Comparison of ENCODE assay signal across 15 mouse cellular contexts in the genomic region with DNA sequence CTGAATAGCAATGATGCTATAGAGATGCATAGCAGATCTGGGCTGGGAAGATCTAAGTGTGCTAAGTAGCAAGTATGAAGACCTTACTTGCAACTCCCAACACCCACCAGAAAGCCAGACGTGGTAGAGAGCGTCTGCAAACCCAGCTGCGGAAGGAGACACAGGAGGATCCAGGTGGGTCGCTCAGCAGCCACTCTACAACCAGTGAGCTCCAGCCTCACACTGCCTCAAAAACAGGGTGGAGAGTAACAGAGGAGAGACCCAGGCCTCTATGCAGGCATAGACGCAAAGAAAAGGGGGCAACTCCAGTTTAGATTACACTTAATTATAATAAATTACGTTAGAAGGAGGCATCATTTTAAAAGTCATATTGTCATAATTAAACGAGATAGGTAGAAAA.
DNase-seq lines count a peak whose midpoint lies in the region; ATAC-seq and TF ChIP-seq lines count a peak whose summit lies in the region.
"Had no signal": no experiment of that assay in that cellular context is flagged by ENCODE, and none has a peak within 500 bp of the region (broad histone marks: within the 10 kb centered on the region; RNA-seq: fewer than 3 reads in every experiment).

No protein-coding gene starts in this region.

- H3K4me1 ChIP-seq in hindbrain, embryonic 12.5 days = no peaks in the 10 kb centered on the region
- no peaks in the 10 kb centered on the region for H3K4me1 ChIP-seq in hindbrain, postnatal 0 days (ENCODE audit: insufficient read depth, low read length)
- H3K4me1 ChIP-seq in hindbrain, embryonic 16.5 days (ENCODE audit: control insufficient read depth, insufficient read depth, low read depth, low read length) = no peaks in the 10 kb centered on the region; the same call in 1 of the 2 replicates
- no peaks in the 10 kb centered on the region for H3K4me1 ChIP-seq in neural tube, embryonic 14.5 days (ENCODE audit: control insufficient read depth, insufficient read depth, low read length)

- H3K4me2 ChIP-seq in hindbrain, embryonic 12.5 days (replicated peaks) = no peak overlapping the region
- H3K4me2 ChIP-seq in hindbrain, postnatal 0 days (ENCODE audit: low read depth, low read length) = no peak overlapping the region
- no peak overlapping the region for H3K4me2 ChIP-seq in hindbrain, embryonic 16.5 days (ENCODE audit: low read length)
- H3K4me2 ChIP-seq in neural tube, embryonic 14.5 days (ENCODE audit: low read depth, low read length) = no peak overlapping the region
- H3K4me2 ChIP-seq: heart, embryonic 13.5 days had no signal

- H3K9me3 ChIP-seq in hindbrain, embryonic 12.5 days (replicated peaks) = no peaks in the 10 kb centered on the region
- H3K9me3 ChIP-seq in hindbrain, postnatal 0 days (ENCODE audit: low read length) = no peaks in the 10 kb centered on the region
- H3K9me3 ChIP-seq in hindbrain, embryonic 16.5 days (ENCODE audit: control insufficient read depth, low read length) = no peaks in the 10 kb centered on the region
- H3K9me3 ChIP-seq in neural tube, embryonic 14.5 days (ENCODE audit: control insufficient read depth, low read length) = no peaks in the 10 kb centered on the region
- H3K9me3 ChIP-seq: heart, embryonic 13.5 days had no signal

- H3K27me3 ChIP-seq in hindbrain, embryonic 12.5 days = no peaks in the 10 kb centered on the region
- no peaks in the 10 kb centered on the region for H3K27me3 ChIP-seq in hindbrain, postnatal 0 days (ENCODE audit: insufficient read depth, low read length)
- H3K27me3 ChIP-seq in hindbrain, embryonic 16.5 days (replicated peaks; ENCODE audit: control insufficient read depth, insufficient read depth, low read length) = no peaks in the 10 kb centered on the region
- no peaks in the 10 kb centered on the region for H3K27me3 ChIP-seq in neural tube, embryonic 14.5 days (ENCODE audit: control insufficient read depth, insufficient read depth, low read length)
- H3K27me3 ChIP-seq: heart, embryonic 13.5 days; megakaryocyte, embryonic 14.5 days; Patski had no signal

- peak; percentile 27 for DNase-seq in cerebellum, postnatal 25 days
- no peak for DNase-seq in hindbrain, postnatal 0 days (ENCODE audit: low spot score)
- no peak for DNase-seq in lung, postnatal 25 days (ENCODE audit: low spot score)
- DNase-seq in gastrocnemius, postnatal 36 days = no peak
- DNase-seq: adrenal gland, adult 8-10 months had no signal

- ATAC-seq in cerebellum, adult (ENCODE audit: insufficient number of reproducible peaks, low FRiP score, low TSS enrichment) = no peak
- peak; percentile 67; the same call in 1 of the 2 replicates for ATAC-seq in hindbrain, embryonic 12.5 days (ENCODE audit: low FRiP score)
- ATAC-seq in hindbrain, postnatal 0 days = no peak
- 0 out of 2 replicates have a peak, but pooled peaks have one; percentile 55 for ATAC-seq in hindbrain, embryonic 16.5 days
- peak; percentile 55; the same call in 1 of the 2 replicates for ATAC-seq in neural tube, embryonic 14.5 days (ENCODE audit: low read depth)
- ATAC-seq: liver, postnatal 0 days had no signal

- H3K4me3 ChIP-seq in hindbrain, embryonic 12.5 days = no peak overlapping the region
- no peak overlapping the region for H3K4me3 ChIP-seq in hindbrain, postnatal 0 days (ENCODE audit: low read length)
- H3K4me3 ChIP-seq in hindbrain, embryonic 16.5 days (ENCODE audit: low read length) = no peak overlapping the region
- H3K4me3 ChIP-seq in neural tube, embryonic 14.5 days (ENCODE audit: low read depth, low read length) = no peak overlapping the region
- H3K4me3 ChIP-seq: heart, embryonic 13.5 days; layer of hippocampus, adult 2 months; megakaryocyte, embryonic 14.5 days; myocyte had no signal

- no peak overlapping the region for H3K27ac ChIP-seq in hindbrain, embryonic 12.5 days
- no peak overlapping the region for H3K27ac ChIP-seq in hindbrain, postnatal 0 days
- no peak overlapping the region for H3K27ac ChIP-seq in hindbrain, embryonic 16.5 days (ENCODE audit: low read depth, low read length)
- H3K27ac ChIP-seq in neural tube, embryonic 14.5 days (ENCODE audit: low read depth, low read length) = no peak overlapping the region
- H3K27ac ChIP-seq: heart, embryonic 13.5 days had no signal

- WGBS in hindbrain, embryonic 12.5 days = 73% methylated on average over 7 of the region's 7 CpGs
- WGBS in hindbrain, postnatal 0 days = 66% methylated on average over 7 of the region's 7 CpGs
- 71% methylated on average over 7 of the region's 7 CpGs for WGBS in hindbrain, embryonic 16.5 days
- 76% methylated on average over 7 of the region's 7 CpGs for WGBS in neural tube, embryonic 14.5 days

- TF ChIP-seq CTCF in hindbrain, postnatal 0 days (IDR thresholded peaks at IDR 0.05; ENCODE audit: low read depth) = no peak

- no peaks in the 10 kb centered on the region for H3K36me3 ChIP-seq in hindbrain, embryonic 12.5 days
- H3K36me3 ChIP-seq in hindbrain, postnatal 0 days (ENCODE audit: insufficient read depth, low read length) = no peaks in the 10 kb centered on the region
- H3K36me3 ChIP-seq in hindbrain, embryonic 16.5 days (ENCODE audit: control insufficient read depth, insufficient read depth, low read length) = no peaks in the 10 kb centered on the region
- no peaks in the 10 kb centered on the region for H3K36me3 ChIP-seq in neural tube, embryonic 14.5 days (ENCODE audit: control insufficient read depth, insufficient read depth, low read length)

- intact Hi-C loops in gastrocnemius, postnatal 36 days (cut with DNase I) = no loop called here

- no peak overlapping the region for H3K9ac ChIP-seq in hindbrain, embryonic 12.5 days
- H3K9ac ChIP-seq in hindbrain, postnatal 0 days (replicated peaks; ENCODE audit: low read length) = no peak overlapping the region
- no peak overlapping the region for H3K9ac ChIP-seq in hindbrain, embryonic 16.5 days (ENCODE audit: low read depth, low read length)
- H3K9ac ChIP-seq in neural tube, embryonic 14.5 days (replicated peaks; ENCODE audit: low read depth, low read length) = no peak overlapping the region
- H3K9ac ChIP-seq: heart, embryonic 13.5 days; liver, postnatal 0 days had no signal

Comparison
In these comparisons a context has a peak if more than half of its experiments do, and no peak if none do; other contexts are left out.
1. ATAC-seq: peak in hindbrain, embryonic 12.5 days (single experiment), hindbrain, embryonic 16.5 days (single experiment) and neural tube, embryonic 14.5 days (single experiment); none in cerebellum, adult (single experiment) and hindbrain, postnatal 0 days (single experiment).
2. DNase-seq: peak in cerebellum, postnatal 25 days (2 of 2); none in hindbrain, postnatal 0 days (single experiment), lung, postnatal 25 days (single experiment) and gastrocnemius, postnatal 36 days (0 of 2).